Mouse (Mus musculus): ENCODE measurements around the gene Pnmt. TPM values are rescaled to one million over a fixed set of nuclear protein-coding genes. Genes with fewer than 3 reads are reported as not detected.

Pnmt gene
- polyA plus RNA-seq, 1 experiment from 2014 or later, result 4.9 TPM

- Histone ChIP-seq H3K36me3 (ENCODE audit: control insufficient read depth, insufficient read depth, low read length) (no peaks in the 10 kb centered on the region), H3K4me1 (ENCODE audit: control insufficient read depth, insufficient read depth, low read depth, low read length) (peaks cover 33% of the 10 kb centered on the region), H3K4me2 (ENCODE audit: low read length) (no peak overlapping the region), H3K9ac (ENCODE audit: low read depth, low read length) (no peak overlapping the region), H3K27me3 (replicated peaks; ENCODE audit: control insufficient read depth, insufficient read depth, low read length) (peaks cover 3% of the 10 kb centered on the region), H3K27ac (ENCODE audit: low read depth, low read length) (no peak overlapping the region), H3K9me3 (ENCODE audit: control insufficient read depth, low read length) (no peaks in the 10 kb centered on the region), H3K4me3 (ENCODE audit: low read length) (no peak overlapping the region)
- ATAC-seq, result no peak
- 72% methylated on average over 7 of the region's 7 CpGs for WGBS
Observed at GRCm38 (mm10) chr11:98356625-98357394, 29.4 kb upstream of the Pnmt start.

GRCm38 (mm10) chr11:98357396-98358160 is 28.7 kb upstream of the Pnmt start:
- peak overlapping the region; percentile 60; the same call in 1 of the 2 replicates for H3K27ac ChIP-seq (ENCODE audit: low read depth, low read length)
- H3K27me3 ChIP-seq (replicated peaks; ENCODE audit: control insufficient read depth, insufficient read depth, low read length), result 0 out of 2 replicates have a peak, but pooled peaks cover 2% of the 10 kb centered on the region
- no peak for ATAC-seq
- 8% methylated on average over 13 of the region's 13 CpGs for WGBS
- peak overlapping the region; percentile 49 for H3K9ac ChIP-seq (ENCODE audit: low read depth, low read length)
- peak overlapping the region; percentile 75 for H3K4me3 ChIP-seq (ENCODE audit: low read length)
- H3K36me3 ChIP-seq (ENCODE audit: control insufficient read depth, insufficient read depth, low read length), result no peaks in the 10 kb centered on the region
- peaks cover 33% of the 10 kb centered on the region for H3K4me1 ChIP-seq (ENCODE audit: control insufficient read depth, insufficient read depth, low read depth, low read length)
- no peaks in the 10 kb centered on the region for H3K9me3 ChIP-seq (ENCODE audit: control insufficient read depth, low read length)
- H3K4me2 ChIP-seq (ENCODE audit: low read length), result peak overlapping the region; percentile 84

GRCm38 (mm10) chr11:98358161-98359083 is 27.8 kb upstream of the Pnmt start, which contains the start of gene Stard3:
Stard3 (plus strand) TSS chr11:98358368.
- ATAC-seq, result peak; percentile 90
- H3K4me1 ChIP-seq (ENCODE audit: control insufficient read depth, insufficient read depth, low read depth, low read length), result peaks cover 33% of the 10 kb centered on the region
- H3K27me3 ChIP-seq (replicated peaks; ENCODE audit: control insufficient read depth, insufficient read depth, low read length), result 0 out of 2 replicates have a peak, but pooled peaks cover 2% of the 10 kb centered on the region
- peak within 1 kb of the TSS; percentile 80 for H3K9ac ChIP-seq (ENCODE audit: low read depth, low read length)
- peak within 1 kb of the TSS; percentile 88 for H3K27ac ChIP-seq (ENCODE audit: low read depth, low read length)
- peak within 1 kb of the TSS; percentile 84 for H3K4me2 ChIP-seq (ENCODE audit: low read length)
- no peaks in the 10 kb centered on the region for H3K9me3 ChIP-seq (ENCODE audit: control insufficient read depth, low read length)
- WGBS, result under 1% methylated on average over 52 of the region's 60 CpGs
- H3K36me3 ChIP-seq (ENCODE audit: control insufficient read depth, insufficient read depth, low read length), result no peaks in the 10 kb centered on the region
- H3K4me3 ChIP-seq (ENCODE audit: low read length), result peak within 1 kb of the TSS; percentile 75

- Histone ChIP-seq H3K9ac (ENCODE audit: low read depth, low read length) (peak overlapping the region; percentile 17; the same call in 1 of the 2 replicates), H3K27ac (ENCODE audit: low read depth, low read length) (peak overlapping the region; percentile 61), H3K4me1 (ENCODE audit: control insufficient read depth, insufficient read depth, low read depth, low read length) (peaks cover 33% of the 10 kb centered on the region), H3K36me3 (ENCODE audit: control insufficient read depth, insufficient read depth, low read length) (no peaks in the 10 kb centered on the region), H3K27me3 (replicated peaks; ENCODE audit: control insufficient read depth, insufficient read depth, low read length) (no peaks in the 10 kb centered on the region), H3K4me3 (ENCODE audit: low read length) (no peak overlapping the region), H3K4me2 (ENCODE audit: low read length) (no peak overlapping the region; the same call in 1 of the 2 replicates), H3K9me3 (ENCODE audit: control insufficient read depth, low read length) (no peaks in the 10 kb centered on the region)
- 21% methylated on average over 9 of the region's 9 CpGs for WGBS
- ATAC-seq, result no peak
Observed at GRCm38 (mm10) chr11:98360866-98361521, 25.3 kb upstream of the Pnmt start.

GRCm38 (mm10) chr11:98363817-98364216 is 22.4 kb upstream of the Pnmt start:
- 88% methylated on average over 5 of the region's 5 CpGs for WGBS
- ATAC-seq, result no peak
- Histone ChIP-seq H3K4me3 (ENCODE audit: low read length) (no peak overlapping the region), H3K27me3 (replicated peaks; ENCODE audit: control insufficient read depth, insufficient read depth, low read length) (no peaks in the 10 kb centered on the region), H3K4me1 (ENCODE audit: control insufficient read depth, insufficient read depth, low read depth, low read length) (peaks cover 26% of the 10 kb centered on the region), H3K9ac (ENCODE audit: low read depth, low read length) (no peak overlapping the region), H3K4me2 (ENCODE audit: low read length) (no peak overlapping the region), H3K27ac (ENCODE audit: low read depth, low read length) (no peak overlapping the region), H3K9me3 (ENCODE audit: control insufficient read depth, low read length) (no peaks in the 10 kb centered on the region), H3K36me3 (ENCODE audit: control insufficient read depth, insufficient read depth, low read length) (no peaks in the 10 kb centered on the region)

GRCm38 (mm10) chr11:98364410-98364809 is 21.8 kb upstream of the Pnmt start:
- no peaks in the 10 kb centered on the region for H3K36me3 ChIP-seq (ENCODE audit: control insufficient read depth, insufficient read depth, low read length)
- no peak overlapping the region for H3K27ac ChIP-seq (ENCODE audit: low read depth, low read length)
- H3K4me3 ChIP-seq (ENCODE audit: low read length), result no peak overlapping the region
- no peaks in the 10 kb centered on the region for H3K27me3 ChIP-seq (replicated peaks; ENCODE audit: control insufficient read depth, insufficient read depth, low read length)
- H3K9me3 ChIP-seq (ENCODE audit: control insufficient read depth, low read length), result no peaks in the 10 kb centered on the region
- H3K4me1 ChIP-seq (ENCODE audit: control insufficient read depth, insufficient read depth, low read depth, low read length), result peaks cover 21% of the 10 kb centered on the region
- no peak for ATAC-seq
- H3K4me2 ChIP-seq (ENCODE audit: low read length), result no peak overlapping the region
- no peak overlapping the region for H3K9ac ChIP-seq (ENCODE audit: low read depth, low read length)
- WGBS, result 97% methylated on average over 5 of the region's 5 CpGs

GRCm38 (mm10) chr11:98366290-98366689 is 20.0 kb upstream of the Pnmt start:
- no peak overlapping the region for H3K9ac ChIP-seq (ENCODE audit: low read depth, low read length)
- H3K27ac ChIP-seq (ENCODE audit: low read depth, low read length), result no peak overlapping the region
- H3K4me3 ChIP-seq (ENCODE audit: low read length), result no peak overlapping the region
- no peak overlapping the region for H3K4me2 ChIP-seq (ENCODE audit: low read length)
- no peaks in the 10 kb centered on the region for H3K27me3 ChIP-seq (replicated peaks; ENCODE audit: control insufficient read depth, insufficient read depth, low read length)
- ATAC-seq, result no peak
- H3K9me3 ChIP-seq (ENCODE audit: control insufficient read depth, low read length), result no peaks in the 10 kb centered on the region
- no peaks in the 10 kb centered on the region for H3K36me3 ChIP-seq (ENCODE audit: control insufficient read depth, insufficient read depth, low read length)
- 78% methylated on average over 10 of the region's 10 CpGs for WGBS
- peaks cover 9% of the 10 kb centered on the region for H3K4me1 ChIP-seq (ENCODE audit: control insufficient read depth, insufficient read depth, low read depth, low read length)

GRCm38 (mm10) chr11:98367171-98367862 is 18.9 kb upstream of the Pnmt start:
- H3K36me3 ChIP-seq (ENCODE audit: control insufficient read depth, insufficient read depth, low read length), result no peaks in the 10 kb centered on the region
- ATAC-seq, result no peak
- H3K27ac ChIP-seq (ENCODE audit: low read depth, low read length), result no peak overlapping the region
- 81% methylated on average over 10 of the region's 10 CpGs for WGBS
- H3K4me2 ChIP-seq (ENCODE audit: low read length), result no peak overlapping the region
- H3K9ac ChIP-seq (ENCODE audit: low read depth, low read length), result no peak overlapping the region
- H3K4me3 ChIP-seq (ENCODE audit: low read length), result no peak overlapping the region
- H3K27me3 ChIP-seq (replicated peaks; ENCODE audit: control insufficient read depth, insufficient read depth, low read length), result no peaks in the 10 kb centered on the region
- H3K4me1 ChIP-seq (ENCODE audit: control insufficient read depth, insufficient read depth, low read depth, low read length), result peaks cover 15% of the 10 kb centered on the region
- no peaks in the 10 kb centered on the region for H3K9me3 ChIP-seq (ENCODE audit: control insufficient read depth, low read length)

Measured in hindbrain, embryonic 16.5 days (tissue).